Mouse (Mus musculus) heart, embryonic 10.5 days (tissue): ENCODE results near the gene Pld5. TPM values are rescaled to one million over a fixed set of nuclear protein-coding genes. Genes with fewer than 3 reads are reported as not detected.

Source experiments
- DNase-seq: peaks from one replicate; pipeline ENCODE4 v3.0.0-alpha.2; 2017; ENCODE audit warnings: low spot score
- H3K27ac ChIP-seq: fragments of 300-500 bp; sonication (generic); 2 replicates; pipeline ENCODE4 v1.5.1; 2016; ENCODE audit warnings: mild to moderate bottlenecking
- H3K27me3 ChIP-seq: fragments of 300-500 bp; sonication (generic); 2 replicates; pipeline ENCODE4 v1.6.1; 2016; ENCODE audit warnings: mild to moderate bottlenecking; ENCODE audit not compliant: poor library complexity, insufficient read depth, severe bottlenecking
- H3K36me3 ChIP-seq: fragments of 300-500 bp; sonication (generic); 2 replicates; pipeline ENCODE4 v1.6.1; 2016; ENCODE audit warnings: mild to moderate bottlenecking, moderate library complexity
- H3K4me1 ChIP-seq: fragments of 300-500 bp; sonication (generic); 2 replicates; pipeline ENCODE4 v1.6.1; 2016; ENCODE audit warnings: mild to moderate bottlenecking
- H3K4me3 ChIP-seq: fragments of 300-500 bp; sonication (generic); 2 replicates; pipeline ENCODE4 v1.5.1; 2016; ENCODE audit warnings: mild to moderate bottlenecking, moderate library complexity
- H3K9me3 ChIP-seq: fragments of 300-500 bp; sonication (generic); 2 replicates; pipeline ENCODE4 v1.6.1; 2016; ENCODE audit warnings: mild to moderate bottlenecking, moderate library complexity
- WGBS: fragments of 180-500 bp; shearing (Covaris S2); methylation state at CpG from one replicate; pipeline ENCODE4 v1.1.7; 2016; 5-methylcytosine and 5-hydroxymethylcytosine counted together
- polyA plus RNA-seq: library from polyadenylated mRNA; unstranded; fragments of >200 nt; fragmentation: Nextera tagmentation; extraction: Ambion mirVana; gene quantifications from 2 replicates; pipeline ENCODE4 v1.2.1, GENCODE M21; 2016

Gene Pld5
- polyA plus RNA-seq, 1 experiment from 2014 or later, result 0.31 TPM

GRCm38 (mm10) chr1:176212922-176213644 is 62.0 kb downstream of the Pld5 start:
- H3K4me1 ChIP-seq, result peaks cover 7% of the 10 kb centered on the region
- H3K4me3 ChIP-seq, result peak overlapping the region; percentile 22; the same call in 1 of the 2 replicates
- H3K27me3 ChIP-seq, result 0 out of 2 replicates have a peak, but pooled peaks cover 8% of the 10 kb centered on the region
- no peaks in the 10 kb centered on the region for H3K36me3 ChIP-seq
- H3K27ac ChIP-seq, result no peak overlapping the region
- H3K9me3 ChIP-seq, result no peaks in the 10 kb centered on the region
- 60% methylated on average over 9 of the region's 9 CpGs for WGBS
- no peak for DNase-seq

GRCm38 (mm10) chr1:176210803-176211202 is 64.3 kb downstream of the Pld5 start:
- Histone ChIP-seq H3K4me3 (no peak overlapping the region), H3K36me3 (no peaks in the 10 kb centered on the region), H3K4me1 (peaks cover 7% of the 10 kb centered on the region), H3K27ac (no peak overlapping the region), H3K9me3 (no peaks in the 10 kb centered on the region), H3K27me3 (0 out of 2 replicates have a peak, but pooled peaks cover 8% of the 10 kb centered on the region)
- WGBS, result 80% methylated on average over 1 of the region's 1 CpGs
- DNase-seq, result no peak

DNA sequence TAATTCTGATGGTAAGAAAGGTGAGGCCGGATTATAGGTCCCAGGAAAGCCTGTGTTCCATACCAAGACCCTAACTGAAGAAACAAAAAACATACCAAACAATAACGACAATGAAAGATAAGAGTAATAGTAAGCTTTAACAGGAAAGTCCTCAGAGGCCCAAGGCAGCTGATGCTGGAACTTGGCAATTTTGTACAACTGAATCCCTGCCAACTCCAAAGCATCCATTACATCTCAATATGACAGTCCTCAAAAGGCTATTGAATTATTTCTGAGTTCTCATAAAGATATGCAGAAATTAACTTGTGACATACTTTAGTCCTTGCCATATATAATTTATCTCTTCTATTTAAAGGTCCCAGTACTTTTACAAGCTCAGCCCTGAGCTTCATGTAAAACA is 67.1 kb downstream of the Pld5 start:
- H3K9me3 ChIP-seq, result no peaks in the 10 kb centered on the region
- no peak overlapping the region for H3K27ac ChIP-seq
- no peaks in the 10 kb centered on the region for H3K4me1 ChIP-seq
- no peak for DNase-seq
- H3K27me3 ChIP-seq, result no peaks in the 10 kb centered on the region
- no peak overlapping the region for H3K4me3 ChIP-seq
- WGBS, result 82% methylated on average over 2 of the region's 2 CpGs
- H3K36me3 ChIP-seq, result no peaks in the 10 kb centered on the region

DNA sequence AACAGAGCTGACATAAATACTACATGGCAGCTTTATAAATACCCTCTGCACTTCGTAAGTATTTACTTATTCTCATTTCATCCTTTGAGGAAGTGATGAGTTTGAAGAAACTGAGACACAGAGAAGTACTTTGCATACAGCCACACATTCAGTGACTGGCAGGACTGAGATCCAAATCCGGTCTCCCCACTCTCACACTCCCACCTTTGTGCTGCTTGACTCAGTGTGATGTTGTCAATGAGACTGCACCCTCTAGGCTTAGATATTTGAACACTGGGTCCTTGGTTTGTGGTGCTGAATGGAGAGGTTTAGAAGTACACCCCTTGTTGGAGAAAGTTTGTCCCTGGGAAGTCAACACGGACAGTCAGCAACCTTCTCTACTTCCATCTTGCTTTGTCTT is 72.8 kb downstream of the Pld5 start:
- H3K27me3 ChIP-seq, result no peaks in the 10 kb centered on the region
- H3K4me3 ChIP-seq, result no peak overlapping the region
- H3K9me3 ChIP-seq, result no peaks in the 10 kb centered on the region
- no peaks in the 10 kb centered on the region for H3K36me3 ChIP-seq
- WGBS, result 76% methylated on average over 3 of the region's 3 CpGs
- DNase-seq, result no peak
- no peak overlapping the region for H3K27ac ChIP-seq
- no peaks in the 10 kb centered on the region for H3K4me1 ChIP-seq

- Histone ChIP-seq H3K4me3 (no peak overlapping the region), H3K9me3 (no peaks in the 10 kb centered on the region), H3K4me1 (no peaks in the 10 kb centered on the region), H3K27me3 (no peaks in the 10 kb centered on the region), H3K36me3 (no peaks in the 10 kb centered on the region), H3K27ac (no peak overlapping the region)
- no peak for DNase-seq
- 89% methylated on average over 6 of the region's 6 CpGs for WGBS
These were observed 77.9 kb downstream of the Pld5 start for GRCm38 (mm10) chr1:176197036-176197766.

GRCm38 (mm10) chr1:176196341-176196740 is 78.8 kb downstream of the Pld5 start:
- no peaks in the 10 kb centered on the region for H3K36me3 ChIP-seq
- no peaks in the 10 kb centered on the region for H3K4me1 ChIP-seq
- DNase-seq, result no peak
- WGBS, result 88% methylated on average over 4 of the region's 4 CpGs
- H3K4me3 ChIP-seq, result no peak overlapping the region
- no peaks in the 10 kb centered on the region for H3K27me3 ChIP-seq
- no peak overlapping the region for H3K27ac ChIP-seq
- no peaks in the 10 kb centered on the region for H3K9me3 ChIP-seq

DNA sequence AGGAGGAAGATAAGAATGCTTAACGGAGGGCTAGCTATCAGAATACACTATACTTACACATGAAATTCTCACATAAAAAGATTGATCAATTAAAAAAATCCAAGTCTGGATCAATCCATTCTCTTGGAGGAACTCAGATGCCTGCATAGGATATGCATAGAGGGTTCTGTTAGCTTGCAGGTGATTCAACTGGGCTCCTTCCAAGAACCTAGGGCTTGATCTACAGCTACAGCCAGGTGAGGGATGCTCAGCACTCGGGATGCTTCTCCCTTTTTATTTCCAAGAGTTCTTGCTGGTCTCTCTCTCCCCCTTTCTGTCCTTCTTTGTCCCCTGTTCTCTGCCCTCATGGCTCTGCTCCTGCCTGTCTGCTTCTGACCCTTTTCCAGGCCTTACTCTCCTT is 80.4 kb downstream of the Pld5 start:
- Histone ChIP-seq H3K27me3 (no peaks in the 10 kb centered on the region), H3K9me3 (no peaks in the 10 kb centered on the region), H3K4me3 (no peak overlapping the region), H3K4me1 (no peaks in the 10 kb centered on the region), H3K36me3 (no peaks in the 10 kb centered on the region), H3K27ac (no peak overlapping the region)
- no peak for DNase-seq
- WGBS, result 74% methylated on average over 2 of the region's 2 CpGs

DNA sequence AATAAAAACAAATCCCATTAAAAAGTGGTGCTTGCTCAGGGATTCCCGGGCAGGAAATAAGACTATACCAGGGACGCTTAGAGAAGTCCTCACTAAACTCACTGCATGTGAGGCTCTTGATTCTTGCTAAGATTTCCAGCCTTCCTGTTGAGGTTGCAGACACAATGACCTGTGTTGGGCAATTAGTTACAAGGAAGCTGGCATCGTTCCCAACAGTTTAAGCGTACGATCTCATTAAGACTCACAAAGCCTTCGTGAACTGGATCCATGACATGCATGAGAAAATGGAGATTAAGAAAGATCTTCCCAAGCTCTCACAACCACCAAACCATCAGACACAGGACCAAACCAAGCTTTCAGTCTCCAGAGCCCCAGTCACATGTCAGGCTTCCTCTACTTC is 91.1 kb downstream of the Pld5 start:
- 83% methylated on average over 6 of the region's 6 CpGs for WGBS
- Histone ChIP-seq H3K9me3 (no peaks in the 10 kb centered on the region), H3K36me3 (no peaks in the 10 kb centered on the region), H3K27me3 (no peaks in the 10 kb centered on the region), H3K4me3 (no peak overlapping the region), H3K4me1 (no peaks in the 10 kb centered on the region), H3K27ac (no peak overlapping the region)
- no peak for DNase-seq

DNA sequence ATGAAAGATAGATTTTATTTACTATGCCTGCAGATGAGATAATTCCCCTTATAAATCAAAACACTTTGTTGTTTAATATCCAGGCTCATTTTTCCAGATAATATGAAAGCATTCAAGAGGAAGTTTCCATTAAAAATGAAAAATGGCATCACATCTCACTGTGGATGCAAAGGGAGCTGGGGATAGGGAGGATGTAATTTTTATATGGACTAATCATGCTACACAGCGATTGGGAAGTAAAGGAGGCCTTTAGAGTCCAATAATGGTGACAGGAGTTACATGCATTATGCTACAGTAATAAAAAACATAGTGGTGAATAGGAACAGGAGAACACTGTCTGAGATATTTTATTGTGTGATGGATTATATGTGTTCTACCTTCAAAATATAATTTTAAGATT is 100.1 kb downstream of the Pld5 start:
- Histone ChIP-seq H3K27ac (no peak overlapping the region), H3K36me3 (no peaks in the 10 kb centered on the region), H3K27me3 (no peaks in the 10 kb centered on the region), H3K4me1 (no peaks in the 10 kb centered on the region), H3K4me3 (no peak overlapping the region), H3K9me3 (no peaks in the 10 kb centered on the region)
- WGBS, result 78% methylated on average over 1 of the region's 1 CpGs
- DNase-seq, result no peak

GRCm38 (mm10) chr1:176167784-176168183 is 107.3 kb downstream of the Pld5 start:
- Histone ChIP-seq H3K27ac (no peak overlapping the region), H3K9me3 (no peaks in the 10 kb centered on the region), H3K27me3 (no peaks in the 10 kb centered on the region), H3K4me1 (no peaks in the 10 kb centered on the region), H3K36me3 (no peaks in the 10 kb centered on the region), H3K4me3 (no peak overlapping the region)
- DNase-seq, result no peak
- WGBS, result 53% methylated on average over 5 of the region's 5 CpGs

- H3K4me3 ChIP-seq, result no peak overlapping the region
- H3K9me3 ChIP-seq, result no peaks in the 10 kb centered on the region
- no peak for DNase-seq
- WGBS, result 75% methylated on average over 2 of the region's 2 CpGs
- H3K36me3 ChIP-seq, result no peaks in the 10 kb centered on the region
- no peak overlapping the region for H3K27ac ChIP-seq
- H3K4me1 ChIP-seq, result no peaks in the 10 kb centered on the region
- H3K27me3 ChIP-seq, result no peaks in the 10 kb centered on the region
These were observed 108.0 kb downstream of the Pld5 start for GRCm38 (mm10) chr1:176167114-176167513.

GRCm38 (mm10) chr1:176145306-176145705 is 129.8 kb downstream of the Pld5 start:
- H3K36me3 ChIP-seq, result no peaks in the 10 kb centered on the region
- no peaks in the 10 kb centered on the region for H3K27me3 ChIP-seq
- no peak overlapping the region for H3K27ac ChIP-seq
- no peak overlapping the region for H3K4me3 ChIP-seq
- 55% methylated on average over 6 of the region's 6 CpGs for WGBS
- 0 out of 2 replicates have a peak, but pooled peaks cover 3% of the 10 kb centered on the region for H3K9me3 ChIP-seq
- no peak for DNase-seq
- H3K4me1 ChIP-seq, result no peaks in the 10 kb centered on the region

- 84% methylated on average over 8 of the region's 8 CpGs for WGBS
- Histone ChIP-seq H3K36me3 (no peaks in the 10 kb centered on the region), H3K4me1 (peaks cover 3% of the 10 kb centered on the region; the same call in 1 of the 2 replicates), H3K9me3 (no peaks in the 10 kb centered on the region), H3K4me3 (no peak overlapping the region), H3K27me3 (peaks cover 5% of the 10 kb centered on the region; the same call in 1 of the 2 replicates), H3K27ac (no peak overlapping the region)
- no peak for DNase-seq
These were observed 140.7 kb downstream of the Pld5 start for GRCm38 (mm10) chr1:176134379-176134778.
